Mouse (Mus musculus): ENCODE data around the gene Cit. TPM values are rescaled to one million over a fixed set of nuclear protein-coding genes. Genes with fewer than 3 reads are reported as not detected.

Cit gene
- 6.9 and 8.5 TPM in 2 replicates for polyA plus RNA-seq (2012; rRNA removed)

DNA sequence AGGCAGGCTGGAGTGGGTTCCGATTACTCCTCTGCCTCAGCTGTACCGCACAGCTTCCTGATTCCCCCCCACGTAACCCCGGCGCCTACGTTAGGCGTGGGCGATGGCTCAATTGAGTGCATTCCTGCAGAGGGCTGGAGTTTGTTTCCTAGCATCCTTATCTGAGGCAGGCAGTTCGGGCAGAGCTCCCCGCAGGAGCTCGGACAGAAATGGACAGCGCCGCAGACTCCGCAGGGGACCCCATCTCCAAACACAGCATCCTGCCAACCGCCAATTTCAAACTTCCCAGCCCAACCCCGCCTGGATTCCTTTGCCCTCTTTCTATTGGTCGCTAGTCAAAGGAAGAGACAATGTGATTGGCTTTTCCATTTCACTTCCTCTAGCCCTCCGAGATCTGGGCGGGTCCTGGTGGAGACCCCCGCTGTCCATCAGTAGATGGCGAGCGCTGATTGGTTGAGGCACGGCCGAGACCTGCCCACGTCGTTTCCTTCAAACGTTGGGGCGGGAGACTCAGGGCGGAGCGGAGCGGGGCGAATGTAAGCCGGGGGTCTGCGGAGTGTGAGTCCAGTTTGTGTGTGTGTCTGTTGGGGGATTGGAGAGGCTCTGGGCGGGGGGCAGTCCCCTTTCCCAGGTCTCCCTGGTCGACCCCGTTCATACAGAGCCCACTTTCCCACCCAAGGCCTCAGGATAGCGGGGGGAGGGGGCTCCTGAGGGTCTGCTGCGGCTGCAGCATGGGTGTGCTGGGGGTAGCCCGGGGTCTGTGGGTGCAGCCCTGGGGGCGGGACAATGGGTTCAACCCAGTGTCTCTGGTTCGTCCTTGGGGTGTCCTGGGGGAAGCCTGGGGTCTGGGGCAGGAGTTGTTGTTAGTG lies at the start of gene Cit:
Cit (plus strand) TSS at position 513 of the 869 bp plus-strand sequence.

DNA sequence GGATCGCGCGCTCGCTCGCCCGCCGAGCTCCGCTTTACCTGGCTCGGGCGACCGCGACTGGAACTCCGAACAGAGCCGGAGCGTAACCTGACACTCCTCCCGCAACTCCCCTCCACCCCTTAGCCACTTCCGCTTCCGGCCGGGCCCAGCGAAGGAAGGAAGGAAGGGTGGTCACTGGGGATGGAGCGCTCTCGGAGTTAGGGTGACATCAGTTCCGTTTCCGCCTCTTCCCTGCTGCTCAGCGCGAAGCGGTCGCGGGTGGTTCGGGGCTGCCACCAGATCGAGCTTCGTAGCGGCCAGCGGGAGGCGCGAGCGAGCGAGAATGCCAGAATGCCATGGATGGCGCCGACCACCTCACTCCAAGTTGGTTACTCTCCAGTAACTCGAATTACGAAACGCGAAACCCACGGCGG lies 179.3 kb downstream of the Cit start, which contains the start of gene Prkab1:
Prkab1 (minus strand) TSS at position 182 of the 413 bp plus-strand sequence.

Other genes starting within 250 kb of the Cit start
- 19.6 and 19.7 TPM in 2 replicates for gene Rab35, start 213.4 kb upstream of the Cit start, polyA plus RNA-seq (2012; rRNA removed)
- 2.5 and 2.7 TPM in 2 replicates for gene Bicdl1, start 113.7 kb upstream of the Cit start, polyA plus RNA-seq (2012; rRNA removed)
- 57.0 and 68.7 TPM in 2 replicates for gene Prkab1, start 179.2 kb downstream of the Cit start, polyA plus RNA-seq (2012; rRNA removed)
- not detected in 2 replicates for gene Tmem233, start 238.0 kb downstream of the Cit start, polyA plus RNA-seq (2012; rRNA removed)